Mouse (Mus musculus) mouse embryonic stem cell (cell line): ENCODE results near the gene Olfr1261.

Experiments
- in situ Hi-C, 2 experiments: fragments of 300-500 bp; cut with MboI; formaldehyde crosslinking; loops; 1 replicate in 1 of 2; 3 replicates in 1 of 2; pipeline ENCODE4 v1.14.3; 2019 to 2020; ENCODE audit warnings: low sequenced_read_pairs in 2 of 2, low pct_unique_long_range_greater_than_20kb in 1 of 2, mixed read lengths in 1 of 2; ENCODE audit not compliant: unreplicated experiment in 1 of 2

The Olfr1261 gene

DNA sequence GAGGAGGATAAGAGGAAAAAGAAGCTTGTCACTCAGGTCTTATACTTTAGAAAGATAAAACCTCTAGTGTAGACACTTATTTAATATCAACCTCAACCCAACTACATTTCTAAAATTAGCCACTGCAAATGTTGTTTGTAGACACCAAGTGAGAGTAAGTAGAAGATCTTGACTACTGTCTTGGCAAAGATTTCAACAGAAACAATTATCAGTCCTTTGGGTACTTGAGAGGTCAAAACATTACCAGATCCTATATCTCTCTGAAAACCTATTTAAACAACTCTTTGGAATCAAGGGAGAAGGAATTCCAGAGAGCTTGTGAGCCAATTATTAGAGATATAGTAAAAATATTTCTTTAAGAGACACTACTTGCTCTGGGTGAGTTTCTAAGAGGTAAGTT, at the start of gene Olfr1261:
Gene Olfr1261, plus strand, starts transcription at position 301 of the 400 bp plus-strand sequence.
- in situ Hi-C loops, result no loop called here

DNA sequence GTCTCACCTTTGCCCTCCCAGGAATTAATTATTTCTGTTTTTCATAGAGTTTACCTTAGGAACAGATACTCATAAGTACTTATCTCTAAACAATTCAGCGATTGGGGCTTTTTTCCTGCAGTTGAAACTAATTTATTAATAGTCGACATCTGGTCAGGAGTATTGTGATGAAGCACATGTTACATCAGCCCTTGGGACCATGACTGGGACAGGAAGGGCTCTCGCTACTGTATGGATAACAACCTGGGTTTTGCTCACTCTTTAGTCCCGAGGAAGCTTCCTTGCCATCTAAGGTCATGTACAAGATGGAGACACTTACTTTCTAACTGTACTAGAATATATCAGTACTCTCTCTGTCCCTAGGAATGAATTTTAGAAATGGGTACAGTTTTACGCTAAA, 42.5 kb upstream of the Olfr1261 start, which contains the start of gene Olfr1259:
Gene Olfr1259, minus strand, starts transcription at position 101 of the 400 bp plus-strand sequence.
- in situ Hi-C loops, result no loop called here

DNA sequence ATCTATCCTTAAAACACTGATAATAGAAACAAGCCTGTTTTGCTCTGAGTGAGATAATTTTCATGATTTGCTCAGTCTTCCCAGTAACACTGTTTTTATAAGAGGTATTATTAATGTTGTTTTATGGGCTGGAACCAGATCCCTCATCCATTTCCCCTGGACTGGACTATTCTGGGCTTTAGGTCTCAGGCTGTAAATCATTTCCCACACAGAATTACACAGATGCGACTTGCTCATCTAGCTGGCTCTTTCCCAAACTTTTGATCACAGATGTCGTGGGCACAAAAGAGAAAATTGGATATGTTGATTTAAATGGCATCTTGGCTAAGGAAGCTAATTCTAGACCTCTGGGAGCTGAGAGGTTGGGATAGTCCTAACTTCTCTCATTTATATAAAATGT, 16.8 kb upstream of the Olfr1261 start, which contains the start of gene Olfr1260:
Gene Olfr1260, plus strand, starts transcription at position 157 of the 400 bp plus-strand sequence.
- in situ Hi-C loops, result no loop called here

DNA sequence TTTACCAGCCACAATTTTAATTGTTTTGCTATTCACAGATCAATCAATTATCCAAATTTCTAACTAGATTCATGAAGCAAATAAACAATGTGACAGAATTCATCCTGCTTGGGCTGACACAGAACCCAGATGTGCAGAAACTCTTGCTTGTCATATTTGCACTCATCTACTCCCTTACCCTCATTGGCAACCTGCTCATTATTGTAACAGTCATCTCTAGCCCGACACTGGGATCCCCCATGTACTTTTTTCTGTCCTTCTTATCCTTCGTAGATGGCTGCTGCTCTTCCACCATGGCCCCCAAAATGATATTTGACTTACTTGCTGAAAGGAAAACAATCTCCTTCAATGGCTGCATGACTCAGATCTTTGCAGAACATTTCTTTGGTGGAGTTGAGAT, 13.3 kb upstream of the Olfr1261 start:
- in situ Hi-C loops, result no loop called here

GRCm38 (mm10) chr2:89999845-90000244, 8.8 kb downstream of the Olfr1261 start, which contains the start of gene Olfr1262:
Olfr1262 (plus strand) TSS chr2:90000145.
- in situ Hi-C loops, result no loop called here

GRCm38 (mm10) chr2:90011831-90012230, 20.8 kb downstream of the Olfr1261 start, which contains the start of gene Olfr1263:
Olfr1263 (plus strand) TSS chr2:90012131.
- in situ Hi-C loops, result no loop called here

GRCm38 (mm10) chr2:90025477-90025876, 34.5 kb downstream of the Olfr1261 start, which contains the start of gene Olfr1264:
Olfr1264 (minus strand) TSS chr2:90025577.
- in situ Hi-C loops, result no loop called here

DNA sequence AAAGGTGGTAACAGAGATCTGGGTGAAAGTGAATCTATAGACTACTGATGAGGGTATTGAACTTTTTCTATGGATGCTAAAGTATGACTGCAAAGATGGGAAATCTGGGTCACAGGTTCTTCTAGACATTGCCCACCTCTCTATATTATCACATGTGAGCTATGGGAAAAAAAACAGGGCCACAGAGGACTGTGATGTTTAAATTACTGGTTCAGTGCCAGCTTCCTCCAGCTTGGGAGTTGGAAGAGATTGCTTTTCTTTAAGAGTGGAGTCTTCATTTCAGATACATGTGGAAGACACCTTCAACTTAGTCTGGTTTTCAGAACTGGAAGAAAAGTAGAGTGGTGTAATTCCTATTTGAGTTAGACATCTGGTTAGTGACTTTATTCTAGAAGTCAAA, 44.0 kb downstream of the Olfr1261 start, which contains the start of gene Olfr1265:
Gene Olfr1265, plus strand, starts transcription at position 301 of the 400 bp plus-strand sequence.
- in situ Hi-C loops, result no loop called here
